Comparison of ENCODE assay signal across 13 mouse cellular contexts in genomic region chr3:101397422-101397821, GRCm38 (mm10). TPM values are rescaled to one million over a fixed set of nuclear protein-coding genes. Genes with fewer than 3 reads are reported as not detected.
DNase-seq lines count a peak whose midpoint lies in the region; ATAC-seq lines count a peak whose summit lies in the region.
"Had no signal": no experiment of that assay in that cellular context is flagged by ENCODE, and none has a peak within 500 bp of the region (broad histone marks: within the 10 kb centered on the region; RNA-seq: fewer than 3 reads in every experiment).

No protein-coding gene starts in this region.

- H3K27ac ChIP-seq in heart, embryonic 10.5 days, result peak overlapping the region; percentile 75
- H3K27ac ChIP-seq in kidney, embryonic 15.5 days, result peak overlapping the region; percentile 86
- peak overlapping the region; percentile 95 for H3K27ac ChIP-seq in embryonic facial prominence, embryonic 13.5 days
- H3K27ac ChIP-seq in limb, embryonic 15.5 days, result peak overlapping the region; percentile 89; the same call in 1 of the 2 replicates
- no peak overlapping the region for H3K27ac ChIP-seq in intestine, embryonic 16.5 days (ENCODE audit: low read length)
- H3K27ac ChIP-seq: left cerebral cortex, adult 2 months; liver, embryonic 14.5 days; macrophage had no signal

- 0 out of 2 replicates have a peak, but pooled peaks cover 3% of the 10 kb centered on the region for H3K36me3 ChIP-seq in heart, embryonic 10.5 days
- H3K36me3 ChIP-seq in kidney, embryonic 15.5 days, result no peaks in the 10 kb centered on the region
- no peaks in the 10 kb centered on the region; the same call in 1 of the 2 replicates for H3K36me3 ChIP-seq in embryonic facial prominence, embryonic 13.5 days
- H3K36me3 ChIP-seq in limb, embryonic 15.5 days, result no peaks in the 10 kb centered on the region
- no peaks in the 10 kb centered on the region for H3K36me3 ChIP-seq in intestine, embryonic 16.5 days (ENCODE audit: control insufficient read depth, insufficient read depth, low read length)

- intact Hi-C loops in heart, postnatal 36 days (cut with DNase I), result no loop called here

- no peak for DNase-seq in heart, embryonic 10.5 days (ENCODE audit: low spot score)
- DNase-seq in heart, postnatal 36 days, result no peak
- no peak for DNase-seq in kidney, postnatal 10 days
- DNase-seq in adrenal gland, postnatal 4 days (ENCODE audit: low spot score in 2 of 2), result no peak
- DNase-seq: right cerebral cortex, postnatal 25 days had no signal

- no peak overlapping the region for H3K9ac ChIP-seq in kidney, embryonic 15.5 days
- H3K9ac ChIP-seq in embryonic facial prominence, embryonic 13.5 days, result no peak overlapping the region
- H3K9ac ChIP-seq in limb, embryonic 15.5 days, result no peak overlapping the region
- no peak overlapping the region for H3K9ac ChIP-seq in intestine, embryonic 16.5 days (ENCODE audit: low read depth, low read length)
- H3K9ac ChIP-seq: liver, embryonic 14.5 days had no signal

- 72% methylated on average over 4 of the region's 4 CpGs for WGBS in heart, embryonic 10.5 days
- WGBS in kidney, embryonic 15.5 days, result 62% methylated on average over 4 of the region's 4 CpGs
- WGBS in embryonic facial prominence, embryonic 13.5 days, result 31% methylated on average over 4 of the region's 4 CpGs
- WGBS in limb, embryonic 15.5 days, result 37% methylated on average over 4 of the region's 4 CpGs
- 80% methylated on average over 4 of the region's 4 CpGs for WGBS in intestine, embryonic 16.5 days

- no peak for ATAC-seq in kidney, embryonic 15.5 days (replicated peaks; ENCODE audit: low FRiP score)
- no peak for ATAC-seq in embryonic facial prominence, embryonic 13.5 days (ENCODE audit: insufficient number of reproducible peaks, insufficient read depth, low FRiP score, low TSS enrichment, low read depth)
- ATAC-seq in limb, embryonic 15.5 days (ENCODE audit: insufficient number of reproducible peaks, low FRiP score, low TSS enrichment, low read depth), result no peak
- ATAC-seq in intestine, embryonic 16.5 days, result no peak

- no peaks in the 10 kb centered on the region for H3K27me3 ChIP-seq in heart, embryonic 10.5 days (ENCODE audit: insufficient read depth, poor library complexity, severe bottlenecking)
- no peaks in the 10 kb centered on the region for H3K27me3 ChIP-seq in kidney, embryonic 15.5 days
- no peaks in the 10 kb centered on the region for H3K27me3 ChIP-seq in embryonic facial prominence, embryonic 13.5 days
- no peaks in the 10 kb centered on the region for H3K27me3 ChIP-seq in limb, embryonic 15.5 days
- H3K27me3 ChIP-seq in intestine, embryonic 16.5 days (replicated peaks; ENCODE audit: control insufficient read depth, insufficient read depth, low read length), result no peaks in the 10 kb centered on the region

- H3K4me2 ChIP-seq in kidney, embryonic 15.5 days, result no peak overlapping the region
- H3K4me2 ChIP-seq in embryonic facial prominence, embryonic 13.5 days, result peak overlapping the region; percentile 52
- H3K4me2 ChIP-seq in limb, embryonic 15.5 days, result 0 out of 2 replicates have a peak overlapping the region, but pooled peaks have one; percentile 34
- H3K4me2 ChIP-seq in intestine, embryonic 16.5 days (ENCODE audit: low read depth, low read length), result no peak overlapping the region

- peaks cover 98% of the 10 kb centered on the region for H3K4me1 ChIP-seq in heart, embryonic 10.5 days
- peaks cover 79% of the 10 kb centered on the region for H3K4me1 ChIP-seq in kidney, embryonic 15.5 days
- H3K4me1 ChIP-seq in embryonic facial prominence, embryonic 13.5 days, result peaks cover 97% of the 10 kb centered on the region
- peaks cover 86% of the 10 kb centered on the region for H3K4me1 ChIP-seq in limb, embryonic 15.5 days
- H3K4me1 ChIP-seq in intestine, embryonic 16.5 days (ENCODE audit: control insufficient read depth, insufficient read depth, low read length), result peaks cover 64% of the 10 kb centered on the region

- no peaks in the 10 kb centered on the region for H3K9me3 ChIP-seq in heart, embryonic 10.5 days
- no peaks in the 10 kb centered on the region for H3K9me3 ChIP-seq in kidney, embryonic 15.5 days (replicated peaks)
- no peaks in the 10 kb centered on the region for H3K9me3 ChIP-seq in embryonic facial prominence, embryonic 13.5 days
- H3K9me3 ChIP-seq in limb, embryonic 15.5 days, result no peaks in the 10 kb centered on the region
- no peaks in the 10 kb centered on the region for H3K9me3 ChIP-seq in intestine, embryonic 16.5 days (ENCODE audit: control insufficient read depth, low read length)
- H3K9me3 ChIP-seq: G1E had no signal

- no peak overlapping the region for H3K4me3 ChIP-seq in heart, embryonic 10.5 days
- no peak overlapping the region for H3K4me3 ChIP-seq in kidney, embryonic 15.5 days (replicated peaks)
- no peak overlapping the region for H3K4me3 ChIP-seq in embryonic facial prominence, embryonic 13.5 days
- H3K4me3 ChIP-seq in limb, embryonic 15.5 days, result no peak overlapping the region
- no peak overlapping the region for H3K4me3 ChIP-seq in intestine, embryonic 16.5 days (ENCODE audit: low read length)
- H3K4me3 ChIP-seq: left cerebral cortex, adult 2 months had no signal

RNA-seq across cellular contexts. Expression of gene Igsf3, which starts 20.5 kb away (rescaled TPM):
- 41.9 and 45.9 TPM in 2 replicates for polyA plus RNA-seq in heart, embryonic 10.5 days (2016; fragmentation: Nextera tagmentation; extraction: Ambion mirVana)
- total RNA-seq in heart, postnatal 36 days (2021), result 10 to 100 TPM in 1 of 2 experiments, 1 to 10 TPM in 1; 9.9 to 13.2 TPM
- polyA plus RNA-seq in kidney, embryonic 15.5 days (2015; fragmentation: Nextera tagmentation; extraction: Ambion mirVana), result 24.3 and 25.4 TPM in 2 replicates
- polyA plus RNA-seq in embryonic facial prominence, embryonic 13.5 days (2015; fragmentation: Nextera tagmentation; extraction: Ambion mirVana), result 95.5 and 104 TPM in 2 replicates
- polyA plus RNA-seq in limb, embryonic 15.5 days (2015; fragmentation: Nextera tagmentation; extraction: Ambion mirVana), result 52.6 and 54.8 TPM in 2 replicates
- total RNA-seq in adrenal gland, postnatal 4 days (2021), result 10 to 100 TPM; 15.4 to 20.3 TPM
- 17.9 and 19.2 TPM in 2 replicates for polyA plus RNA-seq in intestine, embryonic 16.5 days (2015; fragmentation: Nextera tagmentation; extraction: Ambion mirVana)

Comparison
In these comparisons a context has a peak if more than half of its experiments do, and no peak if none do; other contexts are left out.
1. H3K4me2 ChIP-seq: peak in embryonic facial prominence, embryonic 13.5 days (single experiment) and limb, embryonic 15.5 days (single experiment); none in kidney, embryonic 15.5 days (single experiment) and intestine, embryonic 16.5 days (single experiment).